Mouse (Mus musculus) heart, embryonic 10.5 days (tissue): ENCODE measurements around the gene Smim4. TPM values are rescaled to one million over a fixed set of nuclear protein-coding genes. Genes with fewer than 3 reads are reported as not detected.

Experiments used
- DNase-seq: peaks from one replicate; pipeline ENCODE4 v3.0.0-alpha.2; 2017; ENCODE audit warnings: low spot score
- H3K27ac ChIP-seq: fragments of 300-500 bp; sonication (generic); 2 replicates; pipeline ENCODE4 v1.5.1; 2016; ENCODE audit warnings: mild to moderate bottlenecking
- H3K27me3 ChIP-seq: fragments of 300-500 bp; sonication (generic); 2 replicates; pipeline ENCODE4 v1.6.1; 2016; ENCODE audit warnings: mild to moderate bottlenecking; ENCODE audit not compliant: poor library complexity, insufficient read depth, severe bottlenecking
- H3K36me3 ChIP-seq: fragments of 300-500 bp; sonication (generic); 2 replicates; pipeline ENCODE4 v1.6.1; 2016; ENCODE audit warnings: mild to moderate bottlenecking, moderate library complexity
- H3K4me1 ChIP-seq: fragments of 300-500 bp; sonication (generic); 2 replicates; pipeline ENCODE4 v1.6.1; 2016; ENCODE audit warnings: mild to moderate bottlenecking
- H3K4me3 ChIP-seq: fragments of 300-500 bp; sonication (generic); 2 replicates; pipeline ENCODE4 v1.5.1; 2016; ENCODE audit warnings: mild to moderate bottlenecking, moderate library complexity
- H3K9me3 ChIP-seq: fragments of 300-500 bp; sonication (generic); 2 replicates; pipeline ENCODE4 v1.6.1; 2016; ENCODE audit warnings: mild to moderate bottlenecking, moderate library complexity
- WGBS: fragments of 180-500 bp; shearing (Covaris S2); methylation state at CpG from one replicate; pipeline ENCODE4 v1.1.7; 2016; 5-methylcytosine and 5-hydroxymethylcytosine counted together
- polyA plus RNA-seq: library from polyadenylated mRNA; unstranded; fragments of >200 nt; fragmentation: Nextera tagmentation; extraction: Ambion mirVana; gene quantifications from 2 replicates; pipeline ENCODE4 v1.2.1, GENCODE M21; 2016

The Smim4 gene
- polyA plus RNA-seq, result 66.2 and 73.3 TPM in 2 replicates

GRCm38 (mm10) chr14:31128826-31129219, at the start of gene Smim4:
TSS of gene Smim4 (minus strand) at chr14:31128956.
- Histone ChIP-seq H3K9me3 (no peaks in the 10 kb centered on the region), H3K4me1 (peaks cover 58% of the 10 kb centered on the region), H3K27ac (peak within 1 kb of the TSS; percentile 97), H3K36me3 (peaks cover 24% of the 10 kb centered on the region), H3K27me3 (no peaks in the 10 kb centered on the region), H3K4me3 (peak within 1 kb of the TSS; percentile 76)
- DNase-seq, result peak; percentile 100
- under 1% methylated on average over 33 of the region's 33 CpGs for WGBS

GRCm38 (mm10) chr14:31177715-31178114, 49.0 kb upstream of the Smim4 start:
- no peak for DNase-seq
- 90% methylated on average over 5 of the region's 5 CpGs for WGBS
- H3K4me3 ChIP-seq, result no peak overlapping the region
- peaks cover 98% of the 10 kb centered on the region for H3K36me3 ChIP-seq
- H3K9me3 ChIP-seq, result no peaks in the 10 kb centered on the region
- no peak overlapping the region for H3K27ac ChIP-seq
- H3K4me1 ChIP-seq, result peaks cover 32% of the 10 kb centered on the region
- H3K27me3 ChIP-seq, result no peaks in the 10 kb centered on the region

GRCm38 (mm10) chr14:31177287-31177686, 48.5 kb upstream of the Smim4 start:
- H3K36me3 ChIP-seq, result peaks cover 98% of the 10 kb centered on the region
- no peaks in the 10 kb centered on the region for H3K27me3 ChIP-seq
- H3K27ac ChIP-seq, result no peak overlapping the region
- no peak overlapping the region for H3K4me3 ChIP-seq
- no peaks in the 10 kb centered on the region for H3K9me3 ChIP-seq
- H3K4me1 ChIP-seq, result peaks cover 32% of the 10 kb centered on the region
- DNase-seq, result no peak
- 88% methylated on average over 16 of the region's 16 CpGs for WGBS

- no peak overlapping the region for H3K4me3 ChIP-seq
- H3K36me3 ChIP-seq, result peaks cover 88% of the 10 kb centered on the region
- H3K4me1 ChIP-seq, result peaks cover 30% of the 10 kb centered on the region
- H3K27me3 ChIP-seq, result no peaks in the 10 kb centered on the region
- WGBS, result 87% methylated on average over 7 of the region's 7 CpGs
- no peak for DNase-seq
- H3K27ac ChIP-seq, result no peak overlapping the region; the same call in 1 of the 2 replicates
- H3K9me3 ChIP-seq, result no peaks in the 10 kb centered on the region
These were observed 44.8 kb upstream of the Smim4 start for GRCm38 (mm10) chr14:31173537-31173936.

- Histone ChIP-seq H3K4me1 (peaks cover 34% of the 10 kb centered on the region), H3K36me3 (peaks cover 84% of the 10 kb centered on the region), H3K4me3 (no peak overlapping the region), H3K9me3 (no peaks in the 10 kb centered on the region), H3K27me3 (no peaks in the 10 kb centered on the region), H3K27ac (no peak overlapping the region; the same call in 1 of the 2 replicates)
- DNase-seq, result no peak
- 72% methylated on average over 18 of the region's 18 CpGs for WGBS
These were observed 44.2 kb upstream of the Smim4 start for GRCm38 (mm10) chr14:31172781-31173455.

- DNase-seq, result no peak
- H3K4me1 ChIP-seq, result peaks cover 34% of the 10 kb centered on the region
- peaks cover 73% of the 10 kb centered on the region for H3K36me3 ChIP-seq
- H3K27ac ChIP-seq, result no peak overlapping the region
- 95% methylated on average over 15 of the region's 15 CpGs for WGBS
- no peaks in the 10 kb centered on the region for H3K9me3 ChIP-seq
- H3K27me3 ChIP-seq, result no peaks in the 10 kb centered on the region
- H3K4me3 ChIP-seq, result no peak overlapping the region
These were observed 43.1 kb upstream of the Smim4 start for GRCm38 (mm10) chr14:31171821-31172220.

- WGBS, result 89% methylated on average over 11 of the region's 11 CpGs
- no peak overlapping the region for H3K27ac ChIP-seq
- H3K27me3 ChIP-seq, result no peaks in the 10 kb centered on the region
- H3K9me3 ChIP-seq, result no peaks in the 10 kb centered on the region
- peaks cover 69% of the 10 kb centered on the region for H3K36me3 ChIP-seq
- peaks cover 35% of the 10 kb centered on the region for H3K4me1 ChIP-seq
- H3K4me3 ChIP-seq, result no peak overlapping the region
- no peak for DNase-seq
These were observed 42.6 kb upstream of the Smim4 start for GRCm38 (mm10) chr14:31171386-31171785.

GRCm38 (mm10) chr14:31170963-31171362, 42.2 kb upstream of the Smim4 start:
- peaks cover 64% of the 10 kb centered on the region for H3K36me3 ChIP-seq
- DNase-seq, result no peak
- no peaks in the 10 kb centered on the region for H3K9me3 ChIP-seq
- H3K27me3 ChIP-seq, result no peaks in the 10 kb centered on the region
- no peak overlapping the region for H3K4me3 ChIP-seq
- 82% methylated on average over 13 of the region's 13 CpGs for WGBS
- peaks cover 35% of the 10 kb centered on the region for H3K4me1 ChIP-seq
- H3K27ac ChIP-seq, result no peak overlapping the region

GRCm38 (mm10) chr14:31169508-31169907, 40.8 kb upstream of the Smim4 start:
- H3K4me1 ChIP-seq, result peaks cover 46% of the 10 kb centered on the region
- H3K4me3 ChIP-seq, result no peak overlapping the region
- H3K36me3 ChIP-seq, result peaks cover 50% of the 10 kb centered on the region
- no peak for DNase-seq
- H3K9me3 ChIP-seq, result no peaks in the 10 kb centered on the region
- WGBS, result 58% methylated on average over 6 of the region's 6 CpGs
- no peaks in the 10 kb centered on the region for H3K27me3 ChIP-seq
- no peak overlapping the region for H3K27ac ChIP-seq

- WGBS, result 33% methylated on average over 10 of the region's 10 CpGs
- H3K4me3 ChIP-seq, result peak within 1 kb of the TSS; percentile 47
- H3K27me3 ChIP-seq, result no peaks in the 10 kb centered on the region
- no peaks in the 10 kb centered on the region for H3K9me3 ChIP-seq
- H3K27ac ChIP-seq, result peak within 1 kb of the TSS; percentile 77
- DNase-seq, result no peak
- peaks cover 47% of the 10 kb centered on the region for H3K4me1 ChIP-seq
- peaks cover 42% of the 10 kb centered on the region for H3K36me3 ChIP-seq
These were observed 39.7 kb upstream of the Smim4 start, which contains the start of gene Stab1 for GRCm38 (mm10) chr14:31168425-31168824. TSS of gene Stab1 (minus strand) at chr14:31168641.

GRCm38 (mm10) chr14:31166827-31167226, 38.1 kb upstream of the Smim4 start:
- no peak for DNase-seq
- 61% methylated on average over 9 of the region's 9 CpGs for WGBS
- Histone ChIP-seq H3K27ac (peak overlapping the region; percentile 77; the same call in 1 of the 2 replicates), H3K9me3 (no peaks in the 10 kb centered on the region), H3K27me3 (no peaks in the 10 kb centered on the region), H3K4me3 (peak overlapping the region; percentile 47), H3K36me3 (peaks cover 33% of the 10 kb centered on the region), H3K4me1 (peaks cover 55% of the 10 kb centered on the region)

- H3K9me3 ChIP-seq, result no peaks in the 10 kb centered on the region
- WGBS, result 53% methylated on average over 10 of the region's 10 CpGs
- H3K27me3 ChIP-seq, result no peaks in the 10 kb centered on the region
- H3K36me3 ChIP-seq, result peaks cover 32% of the 10 kb centered on the region
- H3K4me1 ChIP-seq, result peaks cover 58% of the 10 kb centered on the region
- H3K4me3 ChIP-seq, result peak overlapping the region; percentile 47
- DNase-seq, result no peak
- H3K27ac ChIP-seq, result peak overlapping the region; percentile 77; the same call in 1 of the 2 replicates
These were observed 37.4 kb upstream of the Smim4 start for GRCm38 (mm10) chr14:31165991-31166630.

- DNase-seq, result no peak
- Histone ChIP-seq H3K4me3 (0 out of 2 replicates have a peak overlapping the region, but pooled peaks have one; percentile 6), H3K36me3 (peaks cover 29% of the 10 kb centered on the region), H3K9me3 (no peaks in the 10 kb centered on the region), H3K27me3 (no peaks in the 10 kb centered on the region), H3K27ac (no peak overlapping the region), H3K4me1 (peaks cover 64% of the 10 kb centered on the region)
- 63% methylated on average over 7 of the region's 7 CpGs for WGBS
These were observed 36.7 kb upstream of the Smim4 start for GRCm38 (mm10) chr14:31165458-31165857.
